Mouse (Mus musculus) cerebellum, adult 9-11 months (tissue): Measurements from ENCODE around the gene Cyp1b1.

ENCODE experiments used
- DNase-seq: peaks from one replicate; pipeline ENCODE4 v3.0.0; 2022

Gene Cyp1b1

DNA sequence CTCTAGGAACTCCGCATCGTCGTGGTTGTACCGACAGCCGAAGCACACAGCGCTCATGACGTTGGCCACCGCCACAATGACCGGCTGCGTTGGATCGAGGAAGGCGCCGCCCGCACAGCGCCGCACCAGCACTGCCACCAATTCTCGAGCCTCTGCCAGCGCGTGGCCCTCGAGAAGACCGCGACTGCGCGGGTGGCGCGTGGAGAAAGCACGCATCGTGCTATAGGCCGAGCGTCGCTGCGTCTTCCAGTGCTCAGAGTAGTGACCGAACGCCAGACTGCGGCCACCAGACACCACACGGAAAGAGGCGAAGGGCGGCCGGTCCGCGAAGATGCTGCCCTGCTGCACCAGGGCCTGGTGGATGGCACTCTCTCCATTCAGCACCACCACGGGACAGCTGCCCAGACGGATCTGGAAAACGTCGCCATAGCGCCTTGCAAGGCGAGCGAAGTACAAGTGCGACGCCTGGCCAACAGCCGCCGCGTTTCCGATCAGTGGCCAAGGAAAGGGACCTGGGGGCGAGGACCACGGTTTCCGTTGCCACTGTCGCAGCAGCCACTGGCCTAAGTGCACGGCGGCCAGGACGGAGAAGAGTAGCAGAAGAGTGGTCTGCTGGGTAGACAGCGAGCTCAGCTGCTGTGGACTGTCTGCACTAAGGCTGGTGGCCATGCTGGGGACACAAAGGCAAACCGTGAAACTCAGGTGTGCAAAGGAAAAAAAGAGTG lies 1.1 kb downstream of the Cyp1b1 start:
- no peak for DNase-seq

DNA sequence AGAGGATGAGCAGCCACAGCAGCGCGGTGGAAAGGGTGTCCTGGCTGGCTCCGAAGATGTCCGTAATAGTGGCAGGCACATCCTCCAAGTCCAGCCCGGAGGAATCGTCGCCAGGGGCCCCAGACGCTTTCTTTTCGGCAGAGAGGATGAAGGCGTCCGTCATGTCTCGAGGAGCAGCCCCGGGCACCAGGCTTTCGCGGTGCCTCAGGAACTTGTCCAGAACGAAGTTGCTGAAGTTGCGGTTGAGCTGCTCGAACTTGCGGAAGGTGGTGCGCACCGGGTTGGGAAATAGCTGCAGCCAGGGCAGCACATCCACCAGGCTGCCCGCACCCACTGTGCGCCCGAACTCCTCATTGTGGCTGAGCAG lies 1.6 kb downstream of the Cyp1b1 start:
- no peak for DNase-seq

DNA sequence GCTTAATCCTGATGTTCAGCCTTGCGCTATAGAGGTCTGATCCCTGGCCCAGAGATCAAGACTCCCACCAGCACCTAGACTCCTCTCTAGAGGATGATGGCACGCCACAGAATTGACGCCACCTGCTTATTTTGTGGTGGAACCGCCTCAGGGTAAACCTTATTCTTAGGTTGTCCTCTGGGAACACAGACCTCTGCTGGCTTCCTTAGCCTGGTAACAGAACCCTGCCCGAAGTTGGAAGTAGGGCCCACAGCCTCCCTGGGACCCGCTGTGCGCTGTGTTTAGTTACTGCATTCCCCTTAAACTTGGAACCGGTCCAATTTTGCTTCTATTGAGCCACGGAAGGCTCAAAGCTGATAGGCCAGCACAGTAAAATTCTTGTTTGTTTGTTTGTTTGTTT lies 2.3 kb downstream of the Cyp1b1 start:
- no peak for DNase-seq

DNA sequence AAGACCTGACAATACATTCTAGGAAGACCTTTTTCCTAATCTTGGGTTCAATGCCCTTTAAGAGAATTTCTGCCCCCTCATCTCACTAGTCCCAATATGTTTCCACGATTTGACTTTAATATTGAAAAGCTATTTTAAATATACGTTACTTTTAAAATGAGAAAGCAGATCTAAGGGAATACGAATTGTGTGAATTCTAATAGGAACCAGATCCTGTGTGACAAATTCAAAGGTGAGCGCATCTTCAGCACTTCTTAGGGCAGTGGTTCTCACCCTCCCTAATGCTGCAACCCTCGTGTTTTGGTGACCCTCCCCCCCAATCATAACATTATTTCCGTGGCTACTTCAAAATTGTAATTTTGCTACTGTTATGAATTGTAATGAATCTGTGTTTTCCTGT lies 2.9 kb downstream of the Cyp1b1 start:
- DNase-seq, result no peak

DNA sequence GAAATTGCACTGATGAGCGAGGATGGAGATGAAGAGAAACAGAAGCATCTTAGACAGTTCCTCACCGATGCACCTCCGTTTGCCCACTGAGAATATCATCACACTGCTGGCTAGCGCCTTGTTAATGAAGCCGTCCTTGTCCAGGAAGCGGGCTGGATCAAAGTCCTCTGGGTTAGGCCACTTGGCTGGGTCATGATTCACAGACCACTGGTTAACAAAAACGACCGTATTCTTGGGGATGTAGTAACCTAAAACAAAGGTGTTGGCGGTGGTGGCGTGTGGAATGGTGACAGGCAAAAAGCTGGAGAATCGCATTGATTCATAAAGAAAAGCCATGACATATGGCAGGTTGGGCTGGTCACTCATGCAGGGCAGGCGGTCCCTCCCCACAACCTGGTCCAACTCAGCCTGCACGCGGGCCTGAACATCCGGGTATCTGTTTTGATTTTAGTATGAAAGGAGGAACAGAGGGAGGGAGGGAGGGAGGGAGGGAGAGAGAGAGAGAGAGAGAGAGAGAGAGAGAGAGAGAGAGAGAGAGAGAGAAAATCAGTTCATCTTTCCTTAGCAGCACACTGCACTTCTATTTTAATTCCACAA lies 4.5 kb downstream of the Cyp1b1 start:
- DNase-seq, result no peak

DNA sequence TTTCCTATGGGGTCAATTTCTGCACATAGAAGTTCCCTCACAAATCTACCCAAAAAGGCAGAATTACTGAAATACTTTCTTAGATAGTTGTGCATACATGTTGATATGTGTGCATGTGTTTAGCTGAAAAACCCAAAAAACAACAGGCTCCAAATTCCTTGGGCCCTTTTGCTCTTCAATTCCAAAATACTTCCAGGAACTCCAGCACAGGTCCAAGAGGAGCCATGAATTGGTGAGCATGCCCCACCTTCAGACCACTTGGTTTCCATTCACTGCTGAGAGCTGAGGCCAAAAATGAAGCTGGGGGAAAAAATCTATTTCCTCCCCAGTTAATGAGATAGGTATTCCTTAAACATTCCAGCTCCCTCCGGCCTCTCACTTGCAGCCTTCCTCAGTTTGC lies 5.1 kb downstream of the Cyp1b1 start:
- DNase-seq, result no peak

DNA sequence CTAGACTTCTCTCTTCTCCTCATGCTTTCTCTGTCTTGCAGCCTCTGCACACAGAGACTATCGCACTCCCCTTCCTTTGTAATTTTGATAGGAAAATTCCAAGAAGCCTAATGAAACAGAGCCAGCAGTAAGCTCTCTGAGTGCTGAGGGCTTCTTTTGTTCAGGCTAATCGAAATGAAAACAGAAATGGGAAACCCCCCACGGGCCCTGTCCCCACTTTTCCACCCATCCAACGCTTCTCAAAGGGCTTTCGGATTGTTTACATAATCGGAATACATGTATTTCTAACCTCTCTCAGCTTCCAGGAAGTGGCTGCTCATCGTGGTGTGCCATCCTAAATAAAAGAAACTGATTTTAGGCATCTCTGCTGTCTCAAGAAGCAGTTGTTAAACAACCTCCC lies 6.7 kb downstream of the Cyp1b1 start:
- no peak for DNase-seq

DNA sequence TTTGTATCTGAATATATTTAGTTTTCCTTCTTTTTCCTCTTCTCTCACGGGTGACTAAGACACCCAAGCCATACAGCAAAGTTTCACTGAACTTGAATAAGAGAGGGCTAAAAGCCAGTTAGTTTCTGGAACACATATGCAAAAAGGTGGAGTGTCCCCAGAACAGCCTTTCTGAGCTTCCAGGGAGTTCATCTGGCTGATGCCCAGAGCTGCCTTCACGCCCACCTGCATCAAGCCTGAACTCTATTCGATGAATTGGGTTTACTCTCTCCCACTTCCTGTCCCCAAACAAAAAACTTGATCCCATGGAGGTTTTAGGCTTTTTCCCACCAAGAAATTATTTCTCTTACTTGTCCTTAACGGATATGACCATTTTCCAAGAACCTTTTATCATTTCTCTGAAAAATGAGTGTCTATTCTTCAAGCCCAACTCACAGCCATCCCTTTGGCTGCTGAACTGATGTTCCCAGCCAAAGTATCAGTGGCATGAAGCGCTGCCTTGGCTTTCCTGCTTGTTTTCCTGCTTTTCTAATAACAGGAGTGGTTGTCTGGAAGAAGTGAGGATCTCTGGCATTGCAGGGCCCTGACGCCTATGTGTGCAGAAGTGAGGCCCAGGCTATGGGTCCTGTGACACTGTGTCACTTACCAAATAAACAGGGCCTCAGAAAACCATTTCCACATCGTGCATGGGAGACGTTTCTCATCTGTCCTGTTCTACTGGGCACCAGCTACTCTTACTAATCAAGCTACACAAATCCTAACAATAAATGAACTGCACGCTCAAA lies 9.0 kb downstream of the Cyp1b1 start:
- DNase-seq, result no peak

DNA sequence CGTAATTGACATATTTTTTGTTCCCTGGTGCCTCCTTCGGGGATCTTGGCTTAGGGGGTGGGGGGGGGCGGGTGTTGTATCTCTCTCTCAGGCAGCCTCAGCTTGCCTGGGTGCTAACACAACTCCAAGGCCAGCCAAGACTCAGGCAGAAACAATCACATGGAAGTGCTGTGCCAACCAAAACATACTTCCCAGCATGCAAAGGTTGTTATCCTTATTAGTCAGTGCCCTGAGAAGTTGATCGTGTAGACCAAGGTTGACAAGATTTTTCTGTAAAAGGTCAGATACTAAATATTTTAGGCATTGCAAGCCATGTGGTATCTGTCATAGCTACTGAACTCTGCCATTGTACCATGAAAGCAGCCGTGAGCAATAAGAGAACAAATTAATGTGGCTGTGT lies 14.0 kb downstream of the Cyp1b1 start:
- DNase-seq, result no peak

DNA sequence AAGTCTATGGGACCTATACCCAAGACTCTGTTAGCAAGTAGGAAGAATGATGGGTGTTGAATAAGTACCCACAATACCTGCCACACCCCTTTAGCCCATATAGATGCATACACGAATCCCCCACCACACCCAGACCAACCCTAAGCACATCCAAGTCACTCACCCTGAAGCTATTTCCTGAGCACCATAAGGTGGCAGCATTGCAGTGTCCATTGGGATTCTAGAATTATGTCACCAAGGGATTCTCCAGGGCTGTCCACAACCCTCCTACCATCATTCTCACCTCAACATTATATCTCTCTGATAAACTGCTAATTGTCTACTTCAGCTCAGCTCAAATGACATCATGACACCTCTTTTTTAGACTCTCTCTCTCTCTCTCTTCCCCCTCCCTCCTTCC lies 15.7 kb downstream of the Cyp1b1 start:
- DNase-seq, result no peak

DNA sequence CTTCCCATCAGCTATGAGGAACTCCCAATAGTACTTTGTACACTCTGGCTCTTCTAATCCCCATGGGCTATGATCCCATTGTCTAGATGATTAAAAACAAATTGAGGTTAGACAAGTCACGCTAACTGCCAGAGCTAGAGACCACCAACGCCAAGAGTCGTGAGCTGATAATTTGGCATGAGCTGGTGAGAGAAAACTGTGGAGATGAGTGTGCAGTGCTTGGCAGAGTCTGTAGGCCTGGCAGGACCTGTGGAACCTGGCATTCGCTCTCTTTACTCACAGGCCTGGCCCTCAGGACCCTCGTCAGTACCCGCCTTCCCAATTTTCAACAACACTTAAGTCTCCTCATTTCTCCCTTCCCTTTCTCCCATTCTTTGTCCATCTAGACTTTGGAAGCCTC lies 19.3 kb downstream of the Cyp1b1 start:
- DNase-seq, result no peak

DNA sequence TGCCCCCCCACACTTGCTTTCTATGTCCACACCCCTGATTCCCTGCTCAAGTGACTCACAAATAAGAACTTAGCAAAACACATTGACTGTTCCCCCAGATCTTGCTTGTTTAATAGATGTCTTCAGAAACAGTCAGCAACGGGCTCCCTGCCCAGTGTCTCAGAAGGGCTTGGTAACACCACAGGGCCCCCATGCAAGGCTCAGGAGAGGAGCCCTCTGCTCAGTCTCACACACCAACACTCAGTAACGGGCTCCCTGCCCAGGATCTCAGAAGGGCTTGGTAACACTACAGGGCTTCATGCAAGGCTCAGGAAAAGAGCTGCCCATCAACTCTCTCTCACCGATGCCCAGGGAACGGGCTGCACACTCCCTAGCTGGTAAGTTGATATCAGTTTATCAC lies 19.8 kb downstream of the Cyp1b1 start:
- no peak for DNase-seq

DNA sequence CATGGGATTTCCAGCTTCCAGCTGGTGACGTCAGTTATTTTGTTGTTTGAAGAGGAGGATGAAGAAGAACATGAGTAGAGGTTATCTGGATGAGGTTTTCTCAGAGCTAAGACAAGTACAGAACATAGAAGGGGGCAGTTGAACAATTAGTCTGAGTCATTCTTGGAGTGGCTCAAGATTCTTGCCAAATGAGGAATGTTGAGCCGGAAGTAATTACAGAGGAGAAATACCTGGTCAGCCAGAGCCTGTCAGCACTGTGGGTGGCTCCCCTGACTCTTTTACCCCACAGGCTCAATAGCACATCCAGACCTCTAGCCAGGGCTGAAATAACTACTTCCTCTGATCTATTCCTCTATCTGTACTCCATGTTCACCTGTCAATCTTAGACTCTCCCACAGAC lies 44.0 kb downstream of the Cyp1b1 start:
- no peak for DNase-seq

DNA sequence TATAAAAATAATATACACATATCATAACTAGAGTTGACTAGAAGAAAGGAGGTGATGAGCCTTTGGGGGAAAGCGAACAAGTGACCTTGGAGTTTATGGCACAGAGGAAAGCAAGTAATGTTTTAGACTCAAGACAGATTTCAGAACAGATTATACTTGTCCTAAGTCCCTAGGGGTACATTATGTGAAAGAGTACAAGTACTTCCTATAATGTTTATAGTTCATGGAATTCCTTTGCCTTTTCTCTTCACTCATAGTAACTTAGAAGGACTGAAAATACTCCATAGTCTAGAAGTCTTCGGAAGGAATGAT lies 50.8 kb downstream of the Cyp1b1 start:
- DNase-seq, result no peak

DNA sequence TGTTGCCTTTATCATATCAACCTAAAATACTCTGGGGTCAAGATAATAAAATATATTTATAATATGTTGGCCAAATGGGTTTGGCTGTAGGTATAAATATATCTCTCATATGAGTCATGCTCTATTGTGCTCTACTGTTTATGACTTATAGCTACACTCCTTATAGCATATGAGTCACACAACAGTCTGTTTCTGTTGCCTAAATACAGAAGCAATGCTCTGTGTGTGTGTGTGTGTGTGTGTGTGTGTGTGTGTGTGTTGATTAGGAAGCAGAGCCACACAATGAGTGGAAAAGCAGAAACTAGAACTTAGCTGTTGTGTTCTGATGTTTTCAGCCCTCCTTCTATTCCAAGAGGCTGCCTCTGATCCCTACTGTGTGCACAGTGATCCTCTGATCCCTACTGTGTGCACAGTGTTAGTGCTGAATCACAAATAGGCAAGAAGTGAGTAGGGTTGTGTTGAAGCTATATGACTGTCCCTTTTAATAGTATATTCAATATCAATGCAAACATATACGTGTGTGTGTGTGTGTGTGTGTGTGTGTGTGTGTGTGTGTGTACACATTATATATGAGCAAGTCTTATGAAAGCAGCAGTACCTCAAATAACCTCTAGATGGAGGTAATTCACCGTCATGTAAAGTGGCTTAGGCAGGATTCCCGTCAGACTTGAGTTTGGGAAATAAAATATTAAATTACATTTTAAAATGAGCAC lies 51.3 kb downstream of the Cyp1b1 start:
- DNase-seq, result no peak

DNA sequence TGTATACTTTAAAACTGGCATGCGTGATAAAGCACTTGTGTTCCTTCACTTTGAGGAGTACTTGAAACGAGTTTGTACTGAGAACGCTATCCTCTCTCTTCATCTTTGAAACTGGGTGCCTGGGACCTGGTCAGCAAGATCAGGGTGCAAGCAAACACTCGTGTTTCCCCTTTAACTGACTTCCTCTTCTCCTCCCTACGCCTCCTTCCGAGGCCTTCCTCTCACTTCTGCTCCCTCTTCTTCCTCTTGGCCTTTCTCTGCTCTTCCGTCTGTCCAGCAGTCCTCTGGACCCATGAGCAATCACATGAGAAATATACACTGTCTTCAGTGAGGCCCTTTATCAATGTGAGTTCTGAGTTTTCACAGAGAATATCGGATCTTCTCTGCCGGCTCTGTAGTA lies 53.0 kb downstream of the Cyp1b1 start:
- no peak for DNase-seq

DNA sequence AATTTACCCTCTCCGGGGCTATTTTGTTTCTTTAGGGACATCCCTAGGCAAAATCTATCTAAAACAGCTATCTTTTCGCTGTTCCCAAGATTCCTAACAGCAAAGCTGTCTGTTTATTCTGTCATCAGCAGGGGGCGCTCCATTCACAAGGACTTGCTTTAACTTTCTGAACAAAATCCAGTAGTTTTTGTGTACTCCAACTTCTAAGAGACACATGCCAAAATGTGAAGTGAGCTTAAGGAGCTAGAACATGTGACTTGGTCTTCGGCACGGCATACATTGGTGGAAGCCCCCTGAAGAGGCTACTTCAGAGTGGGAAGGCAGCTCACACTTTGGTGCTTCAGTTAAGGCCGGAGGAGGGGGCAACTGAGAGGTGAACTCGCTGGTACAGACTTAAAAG lies 53.5 kb downstream of the Cyp1b1 start:
- DNase-seq, result peak; percentile 14

DNA sequence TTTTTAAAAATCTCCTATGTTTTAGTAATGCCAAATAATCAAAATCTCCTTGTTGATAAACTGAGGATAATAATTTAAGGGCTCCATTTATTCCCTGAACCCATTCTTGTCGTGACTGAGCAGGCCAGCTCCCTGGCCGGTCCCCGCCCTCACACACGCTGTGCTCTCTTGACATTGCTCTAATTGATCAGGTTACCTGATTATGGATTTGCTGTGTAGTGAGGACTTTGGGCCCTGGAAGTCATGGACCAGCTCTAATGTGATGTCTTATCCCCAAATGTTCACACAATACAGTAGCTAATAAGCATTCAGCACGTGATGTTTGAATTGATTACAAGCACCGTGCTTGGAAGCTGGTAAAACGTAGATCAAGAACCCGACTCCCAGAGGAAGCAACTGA lies 56.0 kb downstream of the Cyp1b1 start:
- no peak for DNase-seq

DNA sequence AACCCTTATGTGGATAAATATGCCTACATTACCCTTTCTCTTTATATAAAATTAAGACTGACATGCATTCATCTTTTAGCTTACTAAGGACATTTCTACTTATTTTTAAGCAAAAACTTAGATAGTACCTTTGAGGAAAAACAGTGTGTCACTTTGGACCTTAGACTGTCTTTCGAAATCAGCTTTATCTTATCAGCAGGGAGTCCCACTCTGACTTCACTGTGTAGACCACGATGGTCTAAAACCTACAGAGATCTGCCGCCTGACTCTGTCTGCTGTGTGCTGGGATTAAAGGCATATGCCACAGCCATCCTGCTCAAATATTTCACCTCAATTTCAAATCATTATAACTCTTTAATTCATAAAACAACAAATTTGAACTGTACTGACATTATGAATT lies 56.4 kb downstream of the Cyp1b1 start:
- no peak for DNase-seq

DNA sequence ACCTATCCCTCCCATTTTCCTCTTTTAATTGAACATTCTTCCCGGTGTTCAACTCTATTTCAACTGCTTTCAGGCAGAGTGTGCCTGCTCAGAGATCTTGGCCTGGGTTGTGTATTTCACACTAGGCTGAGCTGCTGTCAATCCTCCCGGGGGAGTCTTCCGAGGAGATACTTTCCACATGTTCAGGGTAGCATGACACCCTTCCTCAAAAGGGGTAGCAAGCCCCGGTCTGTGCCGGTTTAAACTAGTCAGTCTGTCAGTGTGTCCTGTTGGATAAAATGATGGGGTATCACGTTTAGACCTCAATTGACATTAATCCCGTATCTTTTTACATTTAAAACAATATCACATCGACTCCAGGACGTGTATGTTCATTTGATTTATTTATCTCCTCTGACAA lies 57.1 kb downstream of the Cyp1b1 start:
- no peak for DNase-seq

DNA sequence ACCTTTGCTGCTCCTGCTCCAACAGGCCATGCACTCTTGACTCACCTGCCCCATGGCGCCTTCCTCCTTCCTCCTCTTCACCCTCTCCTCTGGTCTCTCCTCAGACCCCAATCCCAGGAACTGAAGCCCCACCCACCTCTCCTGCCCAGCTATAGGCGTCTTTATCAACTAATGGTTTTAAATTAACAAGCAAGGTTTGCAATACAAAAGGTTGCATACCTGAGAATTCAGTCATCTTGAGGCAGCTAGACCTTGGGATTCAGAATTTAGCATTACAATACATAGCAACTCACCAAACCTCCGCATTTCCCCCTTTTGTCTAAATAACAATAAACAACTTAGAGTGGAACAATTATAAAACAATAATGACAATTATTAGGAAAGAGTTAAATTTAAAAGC lies 60.7 kb downstream of the Cyp1b1 start:
- DNase-seq, result no peak

DNA sequence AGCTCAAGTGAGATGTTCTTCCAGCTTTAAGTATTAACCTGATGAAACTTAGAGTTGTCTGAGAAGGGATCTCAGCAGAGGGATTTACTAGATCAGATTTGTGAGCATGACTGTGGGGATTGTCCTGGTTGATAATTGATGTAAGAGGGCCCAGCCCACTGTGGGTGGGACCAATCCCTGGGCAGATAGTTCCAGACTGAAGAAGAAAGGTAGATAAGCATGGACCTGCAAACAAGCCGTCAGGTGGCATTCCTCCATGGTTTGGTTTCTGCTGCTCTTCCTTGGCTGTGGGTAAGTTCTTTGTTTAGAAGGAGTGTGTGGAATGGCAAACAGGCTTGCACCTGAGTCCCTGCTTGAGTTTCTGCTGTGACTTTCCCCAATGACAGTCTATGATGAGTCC lies 61.7 kb downstream of the Cyp1b1 start:
- DNase-seq, result no peak
